Mouse (Mus musculus) CH12.LX (cell line): ENCODE data around the gene Eif4g3. TPM values are rescaled to one million over a fixed set of nuclear protein-coding genes. Genes with fewer than 3 reads are reported as not detected.
A peak's percentile ranks its signal among the peaks of the same experiment; 100 is the strongest.

Experiments used
- DNase-seq: peaks from one replicate; pipeline ENCODE4 v3.0.0-alpha.2; 2013; ENCODE audit errors: extremely low read depth
- H3K27ac ChIP-seq: 2 replicates; pipeline ENCODE4 v1.5.1; 2012; ENCODE audit warnings: low read depth, mild to moderate bottlenecking, control low read depth, moderate library complexity; ENCODE audit not compliant: insufficient read depth
- H3K27me3 ChIP-seq: replicated peaks from 2 replicates; pipeline ENCODE3; 2012; ENCODE audit warnings: inconsistent platforms
- H3K36me3 ChIP-seq, 2 experiments: replicated peaks in 1 of 2; 2 replicates each; pipeline versions ENCODE3 to v1.6.1; 2012; ENCODE audit warnings: inconsistent platforms in 1 of 2, low read length in 1 of 2, mild to moderate bottlenecking in 1 of 2, mixed read lengths in 1 of 2, moderate library complexity in 1 of 2; ENCODE audit not compliant: control insufficient read depth in 1 of 2, insufficient read depth in 1 of 2
- H3K4me1 ChIP-seq, 2 experiments: 2 replicates each; pipeline ENCODE4 v1.6.1; 2012; ENCODE audit warnings: inconsistent platforms in 1 of 2, moderate library complexity in 1 of 2; ENCODE audit not compliant: insufficient read depth in 2 of 2, control insufficient read depth in 1 of 2
- H3K4me2 ChIP-seq: 2 replicates; pipeline ENCODE4 v1.6.1; 2012; ENCODE audit warnings: low read depth, mild to moderate bottlenecking, control low read depth; ENCODE audit not compliant: poor library complexity, insufficient read depth, severe bottlenecking
- H3K4me3 ChIP-seq, 3 experiments: fragments of 150-350 bp in 1 of 3; sonication (generic) in 1 of 3; replicated peaks in 1 of 3; 2 replicates each; pipeline versions ENCODE3 to v1.5.1; 2011 to 2012; ENCODE audit warnings: low read depth in 2 of 3, low read length in 2 of 3, mild to moderate bottlenecking in 2 of 3, moderate library complexity in 2 of 3, control low read depth in 1 of 3, improper control_type of control experiment in 1 of 3, inconsistent platforms in 1 of 3, mixed read lengths in 1 of 3; ENCODE audit not compliant: poor library complexity in 1 of 3
- H3K79me2 ChIP-seq: replicated peaks from 2 replicates; pipeline ENCODE4 v1.6.1; 2012; ENCODE audit warnings: mild to moderate bottlenecking, moderate library complexity; ENCODE audit not compliant: control insufficient read depth, poor library complexity, insufficient read depth, severe bottlenecking; ENCODE audit errors: extremely low read depth
- H3K9ac ChIP-seq: 2 replicates; pipeline ENCODE4 v1.6.1; 2012; ENCODE audit warnings: low read depth, mild to moderate bottlenecking, control low read depth, moderate library complexity; ENCODE audit not compliant: insufficient read depth
- H3K9me3 ChIP-seq: replicated peaks from 2 replicates; pipeline ENCODE3; 2012; ENCODE audit warnings: low read length, inconsistent platforms, mixed read lengths
- CHD1 ChIP-seq: IDR thresholded peaks from 2 replicates; pipeline ENCODE4 v1.6.1; 2012; ENCODE audit warnings: low read depth, low read length, improper control_type of control experiment, inconsistent platforms
- CHD2 ChIP-seq: IDR thresholded peaks from 2 replicates; pipeline ENCODE4 v1.6.1; 2011; ENCODE audit warnings: low read length, improper control_type of control experiment
- CTCF ChIP-seq, 2 experiments: IDR thresholded peaks in 1 of 2; conservative IDR thresholded peaks in 1 of 2; 2 replicates each; pipeline ENCODE4 v1.5.1; 2011 to 2012; ENCODE audit warnings: low read depth in 2 of 2, low read length in 2 of 2, improper control_type of control experiment in 1 of 2, inconsistent platforms in 1 of 2, mild to moderate bottlenecking in 1 of 2, moderate library complexity in 1 of 2
- E2F4 ChIP-seq: IDR thresholded peaks from 2 replicates; pipeline ENCODE4 v1.6.1; 2011; ENCODE audit warnings: low read depth, low read length, improper control_type of control experiment; ENCODE audit not compliant: insufficient replicate concordance
- ELF1 ChIP-seq: IDR thresholded peaks from 2 replicates; pipeline ENCODE4 v1.6.1; 2014; ENCODE audit warnings: low read depth, mild to moderate bottlenecking, inconsistent platforms, low read length, improper control_type of control experiment
- EP300 ChIP-seq: IDR thresholded peaks from 2 replicates; pipeline ENCODE4 v1.6.1; 2011; ENCODE audit warnings: low read length, improper control_type of control experiment
- HCFC1 ChIP-seq: IDR thresholded peaks from 2 replicates; pipeline ENCODE4 v1.6.1; 2012; ENCODE audit warnings: low read depth, mild to moderate bottlenecking, inconsistent platforms, low read length, improper control_type of control experiment
- IRF4 ChIP-seq: IDR thresholded peaks from 2 replicates; pipeline ENCODE4 v1.6.1; 2014; ENCODE audit warnings: low read depth, mild to moderate bottlenecking, inconsistent platforms, low read length, improper control_type of control experiment
- JUND ChIP-seq: conservative IDR thresholded peaks from 2 replicates; pipeline ENCODE4 v1.6.1; 2011; ENCODE audit warnings: low read depth, low read length, improper control_type of control experiment
- KAT2A ChIP-seq: IDR thresholded peaks from 2 replicates; pipeline ENCODE4 v1.6.1; 2012; ENCODE audit warnings: low read length, improper control_type of control experiment, inconsistent platforms; ENCODE audit not compliant: insufficient replicate concordance
- MAFK ChIP-seq: IDR thresholded peaks from 2 replicates; pipeline ENCODE4 v1.6.1; 2011; ENCODE audit warnings: low read length, improper control_type of control experiment; ENCODE audit not compliant: insufficient replicate concordance
- MAX ChIP-seq: IDR thresholded peaks from 2 replicates; pipeline ENCODE4 v1.6.1; 2011; ENCODE audit warnings: low read length, improper control_type of control experiment
- MAZ ChIP-seq: IDR thresholded peaks from 2 replicates; pipeline ENCODE4 v1.6.1; 2012; ENCODE audit warnings: low read depth, mild to moderate bottlenecking, inconsistent platforms, low read length, improper control_type of control experiment, moderate library complexity
- MEF2A ChIP-seq: IDR thresholded peaks from 2 replicates; pipeline ENCODE4 v1.6.1; 2014; ENCODE audit warnings: low read depth, mild to moderate bottlenecking, inconsistent platforms, low read length, improper control_type of control experiment, borderline replicate concordance
- NELFE ChIP-seq: IDR thresholded peaks from 2 replicates; pipeline ENCODE4 v1.6.1; 2011; ENCODE audit warnings: low read depth, low read length, improper control_type of control experiment
- NRF1 ChIP-seq: IDR thresholded peaks from 2 replicates; pipeline ENCODE4 v1.6.1; 2014; ENCODE audit warnings: low read depth, mild to moderate bottlenecking, inconsistent platforms, low read length, improper control_type of control experiment, moderate library complexity
- PAX5 ChIP-seq: IDR thresholded peaks from 2 replicates; pipeline ENCODE4 v1.6.1; 2012; ENCODE audit warnings: low read length, inconsistent platforms, mixed read lengths
- POLR2A ChIP-seq: IDR thresholded peaks from 2 replicates; pipeline ENCODE4 v1.6.1; 2011; ENCODE audit warnings: low read depth, mild to moderate bottlenecking, improper control_type of control experiment, low read length
- POLR2AphosphoS2 ChIP-seq: IDR thresholded peaks from 2 replicates; pipeline ENCODE4 v1.6.1; 2011; ENCODE audit warnings: low read depth, low read length, improper control_type of control experiment
- RAD21 ChIP-seq: IDR thresholded peaks from 2 replicates; pipeline ENCODE4 v1.6.1; 2011; ENCODE audit warnings: low read depth, mild to moderate bottlenecking, low read length, improper control_type of control experiment, moderate library complexity
- RCOR1 ChIP-seq: conservative IDR thresholded peaks from 2 replicates; pipeline ENCODE4 v1.6.1; 2012; ENCODE audit warnings: low read depth, mild to moderate bottlenecking, inconsistent platforms, low read length, improper control_type of control experiment
- SIN3A ChIP-seq: IDR thresholded peaks from 2 replicates; pipeline ENCODE4 v1.6.1; 2012; ENCODE audit warnings: low read length, improper control_type of control experiment, inconsistent platforms
- SMC3 ChIP-seq: IDR thresholded peaks from 2 replicates; pipeline ENCODE4 v1.6.1; 2011; ENCODE audit warnings: low read depth, low read length, improper control_type of control experiment
- TCF12 ChIP-seq: IDR thresholded peaks from 2 replicates; pipeline ENCODE4 v1.6.1; 2014; ENCODE audit warnings: low read depth, mild to moderate bottlenecking, inconsistent platforms, low read length, improper control_type of control experiment
- UBTF ChIP-seq: IDR thresholded peaks from 2 replicates; pipeline ENCODE4 v1.6.1; 2012; ENCODE audit warnings: low read depth, mild to moderate bottlenecking, inconsistent platforms, low read length, improper control_type of control experiment, moderate library complexity
- ZC3H11A ChIP-seq: IDR thresholded peaks from 2 replicates; pipeline ENCODE4 v1.6.1; 2012; ENCODE audit warnings: low read depth, mild to moderate bottlenecking, inconsistent platforms, low read length, improper control_type of control experiment
- dilution Hi-C: fragments of 300-500 bp; cut with MboI; formaldehyde crosslinking; loops from 2 replicates; pipeline ENCODE4 v1.14.3; 2020; ENCODE audit warnings: low sequenced_read_pairs; ENCODE audit not compliant: extremely low pct_unique_long_range_greater_than_20kb, extremely low pct_ligation_motif_present
- in situ Hi-C: fragments of 300-500 bp; cut with MboI; formaldehyde crosslinking; loops from 3 replicates; pipeline ENCODE4 v1.14.3; 2019; ENCODE audit warnings: low sequenced_read_pairs, low pct_ligation_motif_present, low pct_unique_long_range_greater_than_20kb, mixed read lengths
- polyA plus RNA-seq: library from polyadenylated mRNA; unstranded; fragments of >175 nt; gene quantifications from 2 replicates; pipeline ENCODE4 v1.2.1, GENCODE M21; 2012; ENCODE audit warnings: low read depth; ENCODE audit not compliant: insufficient read length
- total RNA-seq, 2 experiments: library from RNA; depleted of rRNA; stranded (reverse); fragments of 300-350 nt in 1 of 2; fragments of >200 nt in 1 of 2; gene quantifications; 2 replicates each; pipeline ENCODE4 v1.2.3; 2012 to 2014

Gene Eif4g3
- 22.3 and 24.0 TPM in 2 replicates for total RNA-seq (2012; rRNA removed)
- 10.8 and 11.9 TPM in 2 replicates for total RNA-seq (2014; rRNA removed)
- 44.2 and 47.2 TPM in 2 replicates for polyA plus RNA-seq

DNA sequence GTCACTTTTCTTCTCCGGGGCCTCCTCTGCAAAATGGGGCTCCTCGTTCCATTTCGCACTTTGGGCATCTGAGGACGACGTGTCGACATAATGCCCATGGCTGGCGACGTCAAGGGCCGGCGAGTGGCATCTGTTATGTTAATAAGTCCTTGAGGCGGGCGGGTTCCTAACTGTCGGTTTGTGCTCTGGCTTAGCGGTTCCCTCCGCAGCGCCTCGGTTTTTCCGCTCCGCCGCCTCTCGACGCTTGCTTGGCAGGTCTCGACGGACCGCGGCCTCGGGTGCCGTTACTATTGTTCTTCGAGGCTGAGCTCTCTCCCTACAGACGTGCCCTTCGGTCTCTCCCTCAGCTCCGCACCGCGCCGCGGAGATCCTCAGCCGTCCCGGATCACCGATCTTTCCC lies at the start of gene Eif4g3:
Gene Eif4g3, plus strand, starts transcription at position 133 of the 400 bp plus-strand sequence.
- TF ChIP-seq MAX (peak; percentile 46; the same call in 1 of the 2 replicates), RAD21 (no peak), MEF2A (0 out of 2 replicates have a peak, but pooled peaks have one; percentile 26), TCF12 (no peak), SIN3A (peak; percentile 22; the same call in 1 of the 2 replicates), HCFC1 (peak; percentile 10; the same call in 1 of the 2 replicates), IRF4 (peak; percentile 38; the same call in 1 of the 2 replicates), MAZ (no peak), PAX5 (no peak)
- H3K36me3 ChIP-seq: peaks cover 8 to 22% of the 10 kb centered on the region in 2 experiments
- H3K9ac ChIP-seq: peak within 1 kb of the TSS; percentile 93
- in situ Hi-C loops (no loop called here), dilution Hi-C loops (no loop called here)
- DNase-seq: no peak
- H3K4me1 ChIP-seq: peaks cover 4 to 24% of the 10 kb centered on the region in 2 experiments
- peak within 1 kb of the TSS; percentile 44 to 93 (median 72) for H3K4me3 ChIP-seq
- peaks cover 7% of the 10 kb centered on the region for H3K9me3 ChIP-seq
- H3K79me2 ChIP-seq: peaks cover 36% of the 10 kb centered on the region
- peak within 1 kb of the TSS; percentile 66 for H3K27ac ChIP-seq
- peak within 1 kb of the TSS; percentile 64; the same call in 1 of the 2 replicates for H3K4me2 ChIP-seq
- H3K27me3 ChIP-seq: peaks cover 6% of the 10 kb centered on the region

DNA sequence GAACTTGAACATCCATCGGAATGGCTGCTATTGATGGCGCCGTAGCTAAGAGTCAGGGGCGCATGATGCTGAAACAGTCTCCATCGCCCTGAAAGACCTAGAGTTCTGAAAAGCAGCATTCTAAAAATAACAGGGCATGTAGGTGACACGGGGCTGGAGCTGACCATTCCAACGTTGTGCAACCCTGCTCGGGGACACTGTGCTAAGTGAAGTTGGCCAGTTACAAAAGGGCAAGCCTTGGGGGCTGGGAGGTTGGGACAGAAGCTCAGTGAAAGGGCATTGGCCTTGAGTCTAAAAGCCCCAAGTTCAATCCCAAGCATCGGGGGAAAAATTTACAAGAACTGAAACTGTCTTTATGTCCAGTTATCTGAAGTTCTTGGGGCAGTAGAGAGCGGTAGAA lies 49.3 kb upstream of the Eif4g3 start:
- dilution Hi-C loops: no loop called here
- no peak for DNase-seq
- in situ Hi-C loops: no loop called here

DNA sequence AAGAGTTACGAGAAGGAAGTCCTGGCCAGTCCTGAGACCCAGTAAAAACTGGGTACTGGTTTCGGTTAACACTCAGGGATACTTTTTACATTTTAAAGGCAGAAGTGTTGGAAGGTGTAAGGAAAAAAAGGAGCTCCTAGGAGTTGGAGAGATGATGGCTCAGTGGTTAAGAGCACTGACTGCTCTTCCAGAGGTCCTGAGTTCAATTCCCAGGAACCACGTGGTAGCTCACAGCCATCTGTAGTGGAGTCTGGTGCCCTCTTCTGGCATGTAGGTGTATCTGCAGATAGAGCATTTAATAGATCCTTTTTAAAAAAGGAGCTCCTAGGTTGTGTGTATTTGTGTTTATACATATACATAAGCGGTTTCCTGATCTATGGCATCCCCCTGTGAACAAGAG lies 47.4 kb upstream of the Eif4g3 start:
- no peaks in the 10 kb centered on the region for H3K36me3 ChIP-seq
- H3K27ac ChIP-seq: no peak overlapping the region
- H3K79me2 ChIP-seq: no peaks in the 10 kb centered on the region
- H3K4me3 ChIP-seq: no peak overlapping the region
- no peak overlapping the region for H3K4me2 ChIP-seq
- H3K9ac ChIP-seq: no peak overlapping the region
- in situ Hi-C loops (loop anchor here (5.0 kb wide), 2 partner anchors 93 to 213 kb away; no protein-coding TSS in a partner anchor), dilution Hi-C loops (no loop called here)
- peak; percentile 18 for DNase-seq
- H3K9me3 ChIP-seq: peaks cover under 1% of the 10 kb centered on the region
- H3K4me1 ChIP-seq: peaks cover 0 to 10% of the 10 kb centered on the region in 2 experiments; a peak in 2 of 4 replicates
- peaks cover 76% of the 10 kb centered on the region for H3K27me3 ChIP-seq
- TF ChIP-seq EP300 (no peak), RCOR1 (no peak), RAD21 (peak; percentile 68), CTCF (conservative IDR thresholded peaks at IDR 0.05 in 1 of 2, IDR thresholded peaks at IDR 0.05 in 1 of 2; ENCODE audit: low read depth in 2 of 2, low read length in 2 of 2) (peak; percentile 47 to 72), MAFK (no peak), KAT2A (no peak), SMC3 (peak; percentile 62), CHD1 (no peak), UBTF (no peak), NRF1 (no peak), POLR2A (no peak), CHD2 (no peak), ELF1 (no peak), TCF12 (no peak), E2F4 (no peak), JUND (no peak)

More for the DNA sequence above, 49.3 kb upstream of the Eif4g3 start:
- H3K9me3 ChIP-seq: no peaks in the 10 kb centered on the region
- H3K27ac ChIP-seq: no peak overlapping the region
- TF ChIP-seq KAT2A (no peak), ZC3H11A (no peak), SIN3A (no peak), TCF12 (no peak), POLR2AphosphoS2 (no peak), CTCF (conservative IDR thresholded peaks at IDR 0.05 in 1 of 2, IDR thresholded peaks at IDR 0.05 in 1 of 2; ENCODE audit: low read depth in 2 of 2, low read length in 2 of 2) (no peak), NELFE (no peak), MAX (no peak), RCOR1 (no peak)
- TF ChIP-seq, all 38 proteins: peak for 0
- Histone ChIP-seq H3K79me2 (no peaks in the 10 kb centered on the region), H3K4me1 (peaks cover 0 to 10% of the 10 kb centered on the region in 2 experiments; a peak in 2 of 4 replicates), H3K9ac (no peak overlapping the region), H3K36me3 (no peaks in the 10 kb centered on the region), H3K27me3 (peaks cover 78% of the 10 kb centered on the region), H3K4me2 (no peak overlapping the region), H3K4me3 (no peak overlapping the region)
